Mouse (Mus musculus) intestine, postnatal 0 days (tissue): ENCODE results near the gene Necap1. TPM values are rescaled to one million over a fixed set of nuclear protein-coding genes. Genes with fewer than 3 reads are reported as not detected.

Source experiments
- ATAC-seq: fragments of 200-750 bp; cut with Nextera tagmentation; 2 replicates; pipeline ENCODE4 v1.8.0; 2017; ENCODE audit warnings: mild to moderate bottlenecking, moderate TSS enrichment, moderate library complexity
- H3K27ac ChIP-seq: fragments of 300-500 bp; sonication (generic); 2 replicates; pipeline ENCODE4 v1.5.1; 2014; ENCODE audit warnings: mild to moderate bottlenecking, low read depth, low read length, moderate library complexity
- H3K27me3 ChIP-seq: fragments of 300-500 bp; sonication (generic); replicated peaks from 2 replicates; pipeline ENCODE4 v1.6.1; 2014; ENCODE audit warnings: low read length, mixed read lengths; ENCODE audit not compliant: control insufficient read depth, insufficient read depth
- H3K36me3 ChIP-seq: fragments of 300-500 bp; sonication (generic); 2 replicates; pipeline ENCODE4 v1.6.1; 2014; ENCODE audit warnings: mild to moderate bottlenecking, moderate library complexity; ENCODE audit not compliant: control insufficient read depth, insufficient read depth
- H3K4me1 ChIP-seq: fragments of 300-500 bp; sonication (generic); replicated peaks from 2 replicates; pipeline ENCODE4 v1.6.1; 2014; ENCODE audit warnings: antibody characterized with exemption, low read length, mixed read lengths; ENCODE audit not compliant: control insufficient read depth, insufficient read depth
- H3K4me2 ChIP-seq: fragments of 300-500 bp; sonication (generic); replicated peaks from 2 replicates; pipeline ENCODE4 v1.6.1; 2014; ENCODE audit warnings: low read depth, mild to moderate bottlenecking, moderate library complexity
- H3K4me3 ChIP-seq: fragments of 300-500 bp; sonication (generic); 2 replicates; pipeline ENCODE4 v1.5.1; 2014; ENCODE audit warnings: low read depth, low read length
- H3K9ac ChIP-seq: fragments of 300-500 bp; sonication (generic); 2 replicates; pipeline ENCODE4 v1.6.1; 2014; ENCODE audit warnings: mild to moderate bottlenecking, low read depth, low read length
- H3K9me3 ChIP-seq: fragments of 300-500 bp; sonication (generic); 2 replicates; pipeline ENCODE4 v1.6.1; 2016; ENCODE audit warnings: mixed run types; ENCODE audit not compliant: control insufficient read depth
- CTCF ChIP-seq: sonication (generic); IDR thresholded peaks from 2 replicates; pipeline ENCODE4 v1.5.1; 2016; ENCODE audit warnings: low read depth, mild to moderate bottlenecking, control low read depth, antibody characterized with exemption, moderate library complexity
- WGBS: fragments of 180-500 bp; shearing (Covaris S2); extraction: QIAGEN DNeasy Blood & Tissue Kit; methylation state at CpG from one replicate; pipeline ENCODE4 v1.1.7; 2014; 5-methylcytosine and 5-hydroxymethylcytosine counted together
- microRNA-seq: library from miRNA; unstranded; fragments of <30 nt; microRNA quantifications from one replicate; pipeline ENCODE4, GENCODE M21; 2016
- polyA plus RNA-seq: library from polyadenylated mRNA; unstranded; fragments of >200 nt; fragmentation: Nextera tagmentation; extraction: Ambion mirVana; gene quantifications from 2 replicates; pipeline ENCODE4 v1.2.1, GENCODE M21; 2015

Necap1 gene
- polyA plus RNA-seq, 1 experiment from 2014 or later = 45.8 TPM

DNA sequence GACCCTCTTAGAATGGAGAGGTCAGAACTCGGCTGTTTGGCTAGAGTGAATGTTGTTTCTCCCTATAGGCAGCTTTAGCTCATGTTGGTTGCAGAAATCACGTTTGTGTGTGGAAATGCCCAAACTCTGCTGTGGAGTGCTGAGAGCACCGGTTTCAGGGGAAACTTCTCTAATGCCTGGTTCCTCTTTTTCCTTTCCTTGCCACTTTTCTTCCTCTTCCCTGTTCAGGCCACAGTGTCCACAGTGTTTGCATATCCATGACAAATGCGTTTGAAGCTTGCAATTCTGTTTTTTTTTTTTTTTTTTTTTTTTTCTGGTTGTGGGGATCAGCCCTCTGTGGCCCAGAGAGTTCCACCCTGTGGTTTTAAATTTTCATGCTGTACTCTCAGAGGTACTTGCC, 47.2 kb downstream of the Necap1 start, which contains the start of gene Clec4a1:
Gene Clec4a1 (plus strand): TSS at position 398 of the 400 bp plus-strand sequence.
- Histone ChIP-seq H3K4me1 (no peaks in the 10 kb centered on the region), H3K9ac (no peak within 1 kb of the TSS), H3K27me3 (no peaks in the 10 kb centered on the region), H3K9me3 (no peaks in the 10 kb centered on the region), H3K27ac (no peak within 1 kb of the TSS), H3K36me3 (no peaks in the 10 kb centered on the region), H3K4me2 (no peak within 1 kb of the TSS), H3K4me3 (no peak within 1 kb of the TSS)
- TF ChIP-seq CTCF = no peak
- ATAC-seq = no peak
- WGBS = 51% methylated on average over 4 of the region's 4 CpGs

DNA sequence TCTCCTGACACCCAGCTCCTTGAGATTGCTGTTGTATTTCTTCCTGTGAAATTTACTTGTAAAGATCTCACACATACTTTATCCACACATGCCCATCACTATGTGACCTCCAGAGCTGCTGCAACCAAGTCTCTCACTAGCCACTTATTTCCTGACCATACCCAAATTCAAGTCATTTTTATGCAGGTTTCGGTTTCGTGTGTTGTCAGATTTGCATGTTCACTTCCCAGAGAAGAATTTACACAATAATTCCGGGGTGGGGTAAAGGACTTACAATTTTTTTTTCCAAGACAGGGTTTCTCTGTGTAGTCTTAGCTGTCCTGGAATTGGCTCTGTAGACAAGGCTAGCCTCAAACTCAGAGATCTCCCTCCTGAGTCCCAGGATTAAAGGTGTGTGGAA, 60.6 kb downstream of the Necap1 start:
- no peak overlapping the region for H3K9ac ChIP-seq
- TF ChIP-seq CTCF = no peak
- no peaks in the 10 kb centered on the region for H3K36me3 ChIP-seq
- no peaks in the 10 kb centered on the region for H3K9me3 ChIP-seq
- no peak overlapping the region for H3K4me3 ChIP-seq
- H3K27me3 ChIP-seq = no peaks in the 10 kb centered on the region
- H3K4me1 ChIP-seq = no peaks in the 10 kb centered on the region
- no peak for ATAC-seq
- 72% methylated on average over 3 of the region's 3 CpGs for WGBS
- no peak overlapping the region for H3K4me2 ChIP-seq
- H3K27ac ChIP-seq = no peak overlapping the region

Small RNA genes within 50 kb of the gene (microRNA-seq; reads per million reads assigned to microRNA genes)
- gene Mir7231 = not detected

Other genes with a start within 250 kb of the Necap1 start
- not detected in 2 replicates for gene Dppa3, start 248.1 kb upstream of the Necap1 start, polyA plus RNA-seq
- gene Nanog, start 167.0 kb upstream of the Necap1 start, polyA plus RNA-seq = 0.08 and 0.12 TPM in 2 replicates
- gene Slc2a3, start 72.8 kb upstream of the Necap1 start, polyA plus RNA-seq = 2.9 TPM in 2 replicates
- 2.8 and 2.9 TPM in 2 replicates for gene Foxj2, start 54.6 kb upstream of the Necap1 start, polyA plus RNA-seq
- 2.1 and 2.2 TPM in 2 replicates for gene C3ar1, start 18.3 kb upstream of the Necap1 start, polyA plus RNA-seq
- gene Clec4a1, start 47.4 kb downstream of the Necap1 start, polyA plus RNA-seq = 1.4 and 1.8 TPM in 2 replicates
- 0.78 and 1.0 TPM in 2 replicates for gene Clec4a3, start 78.0 kb downstream of the Necap1 start, polyA plus RNA-seq
- not detected in 2 replicates for gene Clec4a4, start 115.9 kb downstream of the Necap1 start, polyA plus RNA-seq
- gene Clec4b1, start 175.5 kb downstream of the Necap1 start, polyA plus RNA-seq = not detected in 2 replicates
- gene Clec4a2, start 232.0 kb downstream of the Necap1 start, polyA plus RNA-seq = 5.1 and 5.4 TPM in 2 replicates